Mouse (Mus musculus): ENCODE measurements around the gene Rab38. TPM values are rescaled to one million over a fixed set of nuclear protein-coding genes. Genes with fewer than 3 reads are reported as not detected.

Rab38 gene
- total and polyA plus RNA-seq, 2 experiments from 2014 or later, result 1.4 TPM; not detected in 1

DNA sequence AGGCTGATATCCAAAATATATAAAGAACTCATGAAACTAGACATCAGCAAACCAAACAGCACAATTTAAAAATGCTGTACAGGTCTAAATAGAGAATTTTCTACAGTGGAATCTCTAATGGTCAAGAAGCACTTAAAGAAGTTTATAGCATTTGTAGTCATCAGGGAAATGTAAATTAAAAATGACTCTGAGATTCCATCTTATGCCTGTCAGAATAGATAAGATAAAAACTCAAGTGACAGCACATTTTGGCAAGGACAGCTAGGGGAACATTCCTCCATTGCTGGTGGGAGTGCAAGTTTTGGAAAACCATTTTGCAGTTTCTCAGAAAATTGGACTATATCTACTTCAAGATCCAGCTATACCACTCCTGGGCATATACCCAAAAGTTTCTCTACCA lies 8.3 kb upstream of the Rab38 start:
- no peaks in the 10 kb centered on the region for H3K27me3 ChIP-seq (ENCODE audit: control insufficient read depth, insufficient read depth, low read length)
- no peaks in the 10 kb centered on the region for H3K9me3 ChIP-seq (replicated peaks; ENCODE audit: control insufficient read depth, low read length)
- H3K4me3 ChIP-seq (ENCODE audit: low read depth, low read length), result no peak overlapping the region
- DNase-seq (ENCODE audit: low spot score) (no peak), ATAC-seq (ENCODE audit: insufficient read depth, low read depth) (no peak)
- TF ChIP-seq EP300 (IDR thresholded peaks at IDR 0.05; ENCODE audit: low read depth) (no peak), CTCF (IDR thresholded peaks at IDR 0.05; ENCODE audit: low read depth) (no peak)
- H3K4me1 ChIP-seq (ENCODE audit: control insufficient read depth, insufficient read depth), result no peaks in the 10 kb centered on the region
- no peaks in the 10 kb centered on the region for H3K36me3 ChIP-seq (replicated peaks; ENCODE audit: control insufficient read depth, insufficient read depth, low read length)
- H3K4me2 ChIP-seq (ENCODE audit: low read depth, low read length), result no peak overlapping the region
- H3K9ac ChIP-seq (replicated peaks; ENCODE audit: low read depth, low read length), result no peak overlapping the region
- no peak overlapping the region for H3K27ac ChIP-seq (ENCODE audit: low read depth)

DNA sequence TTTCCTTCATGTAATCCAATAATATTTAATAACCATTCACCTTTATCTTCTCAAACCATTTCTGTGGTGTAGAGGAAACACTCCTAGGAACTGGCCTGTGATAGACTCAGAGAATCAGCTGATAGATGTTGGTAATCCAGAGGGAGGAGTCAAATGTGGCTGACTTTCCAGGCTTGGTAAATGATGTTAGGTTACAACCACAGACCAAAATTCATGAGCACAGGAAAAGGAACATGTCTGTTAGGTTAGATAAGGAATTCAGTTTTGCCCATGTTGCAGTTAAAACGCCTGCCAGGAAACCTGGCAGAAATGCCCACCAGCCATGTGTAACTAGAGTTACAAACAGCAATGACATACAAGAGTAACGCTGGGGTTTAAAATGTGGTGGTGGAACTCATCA lies 6.2 kb upstream of the Rab38 start:
- no peak overlapping the region for H3K4me2 ChIP-seq (ENCODE audit: low read depth, low read length)
- H3K9ac ChIP-seq (replicated peaks; ENCODE audit: low read depth, low read length), result no peak overlapping the region
- no peak for DNase-seq (ENCODE audit: low spot score)
- no peaks in the 10 kb centered on the region for H3K9me3 ChIP-seq (replicated peaks; ENCODE audit: control insufficient read depth, low read length)
- TF ChIP-seq EP300 (IDR thresholded peaks at IDR 0.05; ENCODE audit: low read depth) (no peak), CTCF (IDR thresholded peaks at IDR 0.05; ENCODE audit: low read depth) (no peak)
- 45% methylated on average over 2 of the region's 2 CpGs for WGBS
- H3K36me3 ChIP-seq (replicated peaks; ENCODE audit: control insufficient read depth, insufficient read depth, low read length), result no peaks in the 10 kb centered on the region
- H3K4me1 ChIP-seq (ENCODE audit: control insufficient read depth, insufficient read depth), result no peaks in the 10 kb centered on the region
- no peaks in the 10 kb centered on the region for H3K27me3 ChIP-seq (ENCODE audit: control insufficient read depth, insufficient read depth, low read length)
- no peak for ATAC-seq (ENCODE audit: insufficient read depth, low read depth)
- H3K27ac ChIP-seq (ENCODE audit: low read depth), result no peak overlapping the region
- no peak overlapping the region for H3K4me3 ChIP-seq (ENCODE audit: low read depth, low read length)

DNA sequence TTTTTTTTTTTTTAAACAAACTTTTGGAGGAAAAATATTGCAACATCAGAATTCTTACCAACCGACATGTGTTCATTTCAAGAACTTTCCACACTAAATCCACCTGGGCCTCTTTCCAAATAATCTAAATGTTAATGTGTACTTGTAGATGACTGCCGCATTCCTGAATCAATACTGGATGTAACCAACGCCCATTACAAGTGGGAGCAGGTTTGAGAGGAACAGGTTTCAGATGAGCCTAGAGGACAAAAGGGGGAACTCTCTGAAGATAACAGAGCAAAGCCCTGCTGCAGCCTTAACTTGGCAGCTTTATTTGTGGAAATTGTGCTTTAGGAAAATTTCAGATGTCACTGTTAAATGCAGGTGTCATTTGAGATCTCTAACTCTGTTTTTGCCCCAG lies 4.3 kb upstream of the Rab38 start:
- no peak overlapping the region for H3K4me3 ChIP-seq (ENCODE audit: low read depth, low read length)
- peaks cover 1% of the 10 kb centered on the region; the same call in 1 of the 2 replicates for H3K27me3 ChIP-seq (ENCODE audit: control insufficient read depth, insufficient read depth, low read length)
- no peak overlapping the region for H3K27ac ChIP-seq (ENCODE audit: low read depth)
- DNase-seq (ENCODE audit: low spot score) (no peak), ATAC-seq (ENCODE audit: insufficient read depth, low read depth) (no peak)
- 0 out of 2 replicates have a peak, but pooled peaks cover 7% of the 10 kb centered on the region for H3K4me1 ChIP-seq (ENCODE audit: control insufficient read depth, insufficient read depth)
- H3K36me3 ChIP-seq (replicated peaks; ENCODE audit: control insufficient read depth, insufficient read depth, low read length), result no peaks in the 10 kb centered on the region
- H3K9ac ChIP-seq (replicated peaks; ENCODE audit: low read depth, low read length), result no peak overlapping the region
- no peak overlapping the region for H3K4me2 ChIP-seq (ENCODE audit: low read depth, low read length)
- WGBS, result 56% methylated on average over 3 of the region's 3 CpGs
- H3K9me3 ChIP-seq (replicated peaks; ENCODE audit: control insufficient read depth, low read length), result no peaks in the 10 kb centered on the region
- no peak for TF ChIP-seq CTCF (IDR thresholded peaks at IDR 0.05; ENCODE audit: low read depth)
- TF ChIP-seq EP300 (IDR thresholded peaks at IDR 0.05; ENCODE audit: low read depth), result no peak

DNA sequence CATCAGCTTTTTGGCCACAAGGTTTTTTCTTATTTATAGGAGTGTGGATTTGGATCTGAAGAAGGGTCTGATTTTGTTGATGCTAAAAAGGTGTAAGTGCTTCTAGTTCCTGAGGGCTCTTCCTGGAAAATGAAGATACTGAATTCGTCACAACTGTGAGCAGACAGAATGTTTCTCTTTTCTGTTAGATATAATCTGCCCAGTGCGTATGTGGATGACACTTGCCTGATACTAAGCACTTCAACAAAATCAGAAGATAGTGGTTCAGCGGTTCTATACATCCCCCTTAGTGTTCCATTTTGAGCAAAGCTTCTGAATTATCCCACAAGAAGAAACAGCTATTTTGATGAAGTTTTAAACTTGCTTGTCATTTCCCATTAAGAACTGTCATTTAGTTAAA lies 2.6 kb upstream of the Rab38 start:
- TF ChIP-seq CTCF (IDR thresholded peaks at IDR 0.05; ENCODE audit: low read depth) (no peak), EP300 (IDR thresholded peaks at IDR 0.05; ENCODE audit: low read depth) (no peak)

DNA sequence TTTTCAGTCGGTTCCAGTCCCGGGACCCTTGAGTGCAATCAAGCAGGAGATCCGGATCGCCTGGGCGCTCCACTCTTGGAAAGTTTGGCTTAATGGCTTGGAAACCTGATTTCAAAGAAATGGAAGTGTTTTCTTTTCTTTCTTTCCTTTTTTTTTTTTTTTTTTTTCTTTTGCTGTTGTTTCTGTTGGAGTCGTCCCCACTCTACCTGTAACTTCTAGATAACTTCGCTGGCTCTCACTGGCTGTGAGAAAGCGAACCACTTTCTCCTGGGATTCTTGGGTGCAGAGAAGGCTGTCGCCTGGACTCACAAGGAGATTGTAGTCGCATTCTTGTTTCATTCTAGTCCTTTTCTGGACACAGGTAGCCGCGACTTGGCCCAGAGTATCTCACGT lies 615 bp downstream of the Rab38 start:
- H3K27me3 ChIP-seq (ENCODE audit: control insufficient read depth, insufficient read depth, low read length), result peaks cover 5% of the 10 kb centered on the region; the same call in 1 of the 2 replicates
- 4% methylated on average over 13 of the region's 13 CpGs for WGBS
- no peak for TF ChIP-seq CTCF (IDR thresholded peaks at IDR 0.05; ENCODE audit: low read depth)
- no peak for TF ChIP-seq EP300 (IDR thresholded peaks at IDR 0.05; ENCODE audit: low read depth)
- no peak overlapping the region for H3K27ac ChIP-seq (ENCODE audit: low read depth)
- no peak overlapping the region for H3K9ac ChIP-seq (replicated peaks; ENCODE audit: low read depth, low read length)
- H3K9me3 ChIP-seq (replicated peaks; ENCODE audit: control insufficient read depth, low read length), result no peaks in the 10 kb centered on the region
- ATAC-seq (ENCODE audit: insufficient read depth, low read depth) (no peak), DNase-seq (ENCODE audit: low spot score) (no peak)
- no peaks in the 10 kb centered on the region for H3K36me3 ChIP-seq (replicated peaks; ENCODE audit: control insufficient read depth, insufficient read depth, low read length)
- H3K4me3 ChIP-seq (ENCODE audit: low read depth, low read length), result peak overlapping the region; percentile 51
- 0 out of 2 replicates have a peak, but pooled peaks cover 9% of the 10 kb centered on the region for H3K4me1 ChIP-seq (ENCODE audit: control insufficient read depth, insufficient read depth)
- H3K4me2 ChIP-seq (ENCODE audit: low read depth, low read length), result peak overlapping the region; percentile 70

More for the DNA sequence above, 2.6 kb upstream of the Rab38 start:
- H3K27ac ChIP-seq (ENCODE audit: low read depth), result no peak overlapping the region
- DNase-seq (ENCODE audit: low spot score) (no peak), ATAC-seq (ENCODE audit: insufficient read depth, low read depth) (no peak)
- H3K9me3 ChIP-seq (replicated peaks; ENCODE audit: control insufficient read depth, low read length), result no peaks in the 10 kb centered on the region
- H3K4me1 ChIP-seq (ENCODE audit: control insufficient read depth, insufficient read depth), result 0 out of 2 replicates have a peak, but pooled peaks cover 9% of the 10 kb centered on the region
- H3K27me3 ChIP-seq (ENCODE audit: control insufficient read depth, insufficient read depth, low read length), result peaks cover 5% of the 10 kb centered on the region; the same call in 1 of the 2 replicates
- no peaks in the 10 kb centered on the region for H3K36me3 ChIP-seq (replicated peaks; ENCODE audit: control insufficient read depth, insufficient read depth, low read length)
- no peak overlapping the region for H3K4me3 ChIP-seq (ENCODE audit: low read depth, low read length)
- no peak overlapping the region for H3K9ac ChIP-seq (replicated peaks; ENCODE audit: low read depth, low read length)
- no peak overlapping the region for H3K4me2 ChIP-seq (ENCODE audit: low read depth, low read length)
- WGBS, result 79% methylated on average over 3 of the region's 3 CpGs

DNA sequence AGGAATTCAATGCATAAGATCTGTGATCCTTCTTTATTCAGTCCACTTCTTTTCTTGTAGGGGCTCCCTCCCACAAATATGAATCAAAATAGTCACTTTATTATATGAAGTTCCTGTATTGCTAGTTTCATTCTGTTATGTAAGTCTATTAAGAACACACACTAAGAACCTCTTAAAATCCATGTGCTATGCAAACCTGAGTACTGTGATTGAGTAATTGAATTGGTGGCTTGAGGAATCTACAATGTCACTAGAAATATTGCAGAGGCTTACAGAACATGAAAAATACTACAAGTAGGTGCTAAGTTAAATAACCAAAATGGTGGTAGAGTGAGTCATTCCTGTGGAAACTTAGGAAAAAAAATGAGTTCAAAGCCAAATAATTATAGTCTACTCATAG lies 10.2 kb downstream of the Rab38 start:
- H3K36me3 ChIP-seq (replicated peaks; ENCODE audit: control insufficient read depth, insufficient read depth, low read length), result no peaks in the 10 kb centered on the region
- no peak overlapping the region for H3K4me3 ChIP-seq (ENCODE audit: low read depth, low read length)
- no peak overlapping the region for H3K27ac ChIP-seq (ENCODE audit: low read depth)
- H3K4me2 ChIP-seq (ENCODE audit: low read depth, low read length), result no peak overlapping the region
- no peaks in the 10 kb centered on the region for H3K4me1 ChIP-seq (ENCODE audit: control insufficient read depth, insufficient read depth)
- no peak for TF ChIP-seq EP300 (IDR thresholded peaks at IDR 0.05; ENCODE audit: low read depth)
- no peak for TF ChIP-seq CTCF (IDR thresholded peaks at IDR 0.05; ENCODE audit: low read depth)
- no peaks in the 10 kb centered on the region for H3K27me3 ChIP-seq (ENCODE audit: control insufficient read depth, insufficient read depth, low read length)
- no peak for DNase-seq (ENCODE audit: low spot score)
- H3K9me3 ChIP-seq (replicated peaks; ENCODE audit: control insufficient read depth, low read length), result no peaks in the 10 kb centered on the region
- ATAC-seq (ENCODE audit: insufficient read depth, low read depth), result no peak
- no peak overlapping the region for H3K9ac ChIP-seq (replicated peaks; ENCODE audit: low read depth, low read length)
